Mouse (Mus musculus) retina, postnatal 1 day (tissue): ENCODE measurements around the gene Edn2.

ENCODE experiments used
- DNase-seq: peaks from one replicate; pipeline ENCODE4 v3.0.0-alpha.2; 2012

Edn2 gene

DNA sequence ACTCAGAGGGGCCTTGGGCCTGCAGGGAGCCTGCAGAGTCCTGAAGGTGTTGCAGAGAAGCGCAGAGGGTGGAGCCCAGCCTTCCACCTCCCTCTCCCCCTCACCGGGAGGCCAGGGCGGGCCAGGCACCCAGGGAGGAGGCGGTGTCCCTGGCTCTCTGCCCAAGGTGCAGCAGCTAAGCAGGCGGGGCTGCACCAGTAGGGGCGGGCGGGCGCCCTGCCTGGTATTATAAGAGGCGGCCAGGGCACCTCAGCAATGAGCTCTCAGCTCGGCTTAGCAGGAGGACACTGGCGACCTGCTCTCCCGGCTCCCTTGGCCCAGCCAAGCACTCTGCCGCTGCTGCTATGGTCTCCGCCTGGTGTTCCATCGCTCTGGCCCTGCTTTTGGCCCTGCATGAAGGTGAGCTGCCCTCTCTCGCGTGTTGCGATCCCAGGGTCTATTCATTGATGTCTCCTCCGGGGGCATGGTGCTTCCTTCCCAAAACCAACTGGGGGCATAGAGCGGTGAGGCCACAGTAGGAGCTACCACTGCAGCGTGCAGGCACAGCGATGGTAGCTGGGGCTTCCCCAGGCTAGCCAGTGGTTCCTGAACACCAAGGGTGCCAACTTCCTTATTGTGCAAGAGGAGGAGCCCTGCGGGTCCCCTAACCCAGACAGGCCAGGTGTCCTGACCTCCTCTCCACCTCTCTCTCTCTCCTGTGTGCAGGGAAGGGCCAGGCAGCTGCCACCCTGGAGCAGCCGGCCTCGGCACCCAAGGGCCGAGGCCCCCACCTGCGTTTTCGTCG, at the start of gene Edn2:
Edn2 (plus strand) TSS at position 41 of the 784 bp plus-strand sequence.
- peak; percentile 55 for DNase-seq

DNA sequence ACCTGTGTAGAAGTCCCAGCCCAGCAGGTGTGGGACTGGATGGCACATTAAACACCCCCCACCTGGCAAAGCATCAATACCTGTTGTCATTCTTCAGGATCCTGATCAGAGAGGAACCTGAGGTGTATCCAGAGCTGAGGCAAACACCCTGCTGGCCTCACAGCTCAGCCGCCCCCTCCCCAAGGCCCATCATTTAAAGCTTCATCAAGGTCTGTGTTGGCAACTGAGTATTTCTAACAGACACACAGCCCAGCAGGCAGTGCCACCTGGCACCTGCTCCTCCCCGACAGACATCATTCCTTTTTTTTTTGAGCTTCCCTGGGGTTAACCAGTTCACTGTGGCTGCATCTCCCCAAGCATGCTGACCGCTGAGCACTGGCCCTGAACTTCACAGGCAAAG, 45.5 kb upstream of the Edn2 start:
- no peak for DNase-seq

DNA sequence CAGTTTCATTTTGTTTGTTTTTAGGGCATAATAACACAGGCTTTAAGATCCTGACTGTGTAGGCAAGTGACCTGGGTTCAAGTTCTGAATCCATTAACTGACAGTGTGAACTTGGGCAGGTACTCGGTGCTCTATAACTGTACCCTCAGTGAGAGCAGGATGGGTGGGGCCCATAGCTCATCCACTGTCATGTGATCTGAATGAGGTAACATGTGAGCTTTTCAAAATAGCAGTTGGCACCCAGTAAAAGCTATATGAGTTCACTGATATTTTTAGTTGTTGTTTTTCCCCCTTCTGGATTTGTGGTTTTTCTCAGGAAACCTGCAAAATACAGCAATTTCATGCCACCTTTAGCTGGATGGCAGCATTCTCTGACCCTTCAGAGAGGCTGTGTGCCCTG, 44.7 kb upstream of the Edn2 start:
- DNase-seq = no peak

DNA sequence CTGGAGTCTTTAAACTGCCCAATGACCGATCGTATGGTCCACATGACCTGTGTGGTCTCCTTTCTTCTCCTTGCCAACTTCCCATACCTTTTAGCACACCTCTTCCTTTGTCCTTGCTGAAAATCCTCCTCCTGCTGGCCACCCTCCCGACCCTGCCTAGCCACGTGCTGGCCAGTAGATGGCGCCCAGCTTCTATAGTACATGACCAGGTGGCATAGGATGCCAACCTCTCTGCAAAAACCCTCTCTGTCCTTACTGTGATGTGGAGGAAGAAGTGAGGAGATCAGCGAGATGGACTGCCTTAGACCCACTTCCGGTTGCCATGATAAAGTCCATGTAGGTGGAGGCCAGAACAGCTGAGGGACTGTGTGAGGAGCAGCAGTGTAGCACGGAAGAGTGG, 40.7 kb upstream of the Edn2 start:
- DNase-seq = peak; percentile 74

DNA sequence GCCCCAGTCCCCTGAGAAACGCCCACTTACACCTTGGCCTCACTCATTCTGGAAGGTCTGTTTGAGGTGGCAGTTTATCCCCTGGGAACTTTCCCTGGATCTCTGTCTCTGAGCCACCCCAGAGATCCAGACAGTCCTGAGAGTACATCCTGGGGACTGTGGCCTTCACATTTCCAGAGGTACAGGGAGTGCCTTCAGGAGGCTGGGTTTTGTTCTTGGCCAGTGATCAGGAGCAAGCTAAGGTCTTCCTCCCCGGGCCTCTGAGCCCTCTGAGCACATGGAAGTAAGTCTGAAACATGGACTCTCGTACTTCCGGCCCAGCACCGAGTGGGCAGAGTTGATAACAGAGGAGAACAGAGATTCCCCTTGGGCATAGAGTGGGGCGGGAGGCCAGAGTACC, 36.4 kb upstream of the Edn2 start:
- DNase-seq = no peak

DNA sequence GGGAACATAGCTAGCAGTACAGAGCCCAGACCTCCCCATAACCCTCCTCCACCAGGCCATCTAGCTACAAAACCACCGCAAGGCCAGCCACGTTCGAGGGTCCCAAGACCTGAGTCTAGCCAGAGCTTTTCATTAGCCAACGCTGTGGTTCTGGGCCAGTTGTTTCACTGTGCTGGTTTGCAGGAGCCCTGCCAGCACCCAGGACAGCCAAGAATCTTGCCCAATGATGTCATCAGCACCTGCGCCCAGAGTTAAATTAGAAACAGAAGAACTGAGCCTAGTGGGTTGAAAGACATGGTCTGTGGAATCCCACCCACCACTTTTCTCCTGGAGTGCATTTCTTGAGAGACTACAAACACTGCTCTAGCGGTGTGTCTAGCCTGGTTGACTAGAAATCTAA, 35.0 kb upstream of the Edn2 start:
- no peak for DNase-seq

DNA sequence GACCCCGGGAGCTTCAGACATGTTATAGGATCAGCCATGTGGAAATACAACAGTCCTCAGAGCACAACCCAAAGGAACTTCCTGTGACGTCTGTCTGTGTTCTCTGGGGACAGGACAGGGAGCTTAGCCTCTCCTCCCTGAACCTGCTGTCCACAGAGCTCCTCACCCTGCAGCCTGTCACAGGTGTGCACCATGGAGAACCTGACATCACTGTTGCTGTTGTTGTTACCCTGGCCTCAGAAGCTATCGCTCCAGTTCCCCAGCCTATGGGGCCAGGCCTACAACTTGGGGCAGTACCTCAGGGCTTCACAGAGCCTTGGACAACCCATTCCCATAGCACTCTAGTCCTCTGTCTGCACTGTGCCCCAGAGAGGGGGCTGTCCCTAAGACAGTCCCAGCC, 33.7 kb upstream of the Edn2 start:
- DNase-seq = no peak

DNA sequence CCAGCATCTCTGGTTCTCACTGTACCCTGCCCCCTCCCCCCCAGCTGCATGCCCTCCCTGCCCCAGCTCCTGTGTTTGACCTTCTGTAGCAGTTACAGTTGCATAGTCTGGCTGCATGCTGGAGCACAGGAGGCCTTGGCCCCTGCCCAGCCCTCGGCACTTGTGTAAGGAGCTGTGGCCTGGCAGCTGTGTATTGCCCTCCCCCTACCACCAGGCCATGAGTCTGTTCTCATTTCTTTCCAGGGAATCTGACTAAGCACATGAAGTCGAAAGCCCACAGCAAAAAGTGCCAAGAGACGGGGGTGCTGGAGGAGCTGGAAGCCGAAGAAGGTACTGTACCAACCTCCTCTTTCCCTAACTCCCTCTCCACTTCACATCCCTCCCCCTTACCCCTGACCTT, 33.0 kb upstream of the Edn2 start:
- no peak for DNase-seq

DNA sequence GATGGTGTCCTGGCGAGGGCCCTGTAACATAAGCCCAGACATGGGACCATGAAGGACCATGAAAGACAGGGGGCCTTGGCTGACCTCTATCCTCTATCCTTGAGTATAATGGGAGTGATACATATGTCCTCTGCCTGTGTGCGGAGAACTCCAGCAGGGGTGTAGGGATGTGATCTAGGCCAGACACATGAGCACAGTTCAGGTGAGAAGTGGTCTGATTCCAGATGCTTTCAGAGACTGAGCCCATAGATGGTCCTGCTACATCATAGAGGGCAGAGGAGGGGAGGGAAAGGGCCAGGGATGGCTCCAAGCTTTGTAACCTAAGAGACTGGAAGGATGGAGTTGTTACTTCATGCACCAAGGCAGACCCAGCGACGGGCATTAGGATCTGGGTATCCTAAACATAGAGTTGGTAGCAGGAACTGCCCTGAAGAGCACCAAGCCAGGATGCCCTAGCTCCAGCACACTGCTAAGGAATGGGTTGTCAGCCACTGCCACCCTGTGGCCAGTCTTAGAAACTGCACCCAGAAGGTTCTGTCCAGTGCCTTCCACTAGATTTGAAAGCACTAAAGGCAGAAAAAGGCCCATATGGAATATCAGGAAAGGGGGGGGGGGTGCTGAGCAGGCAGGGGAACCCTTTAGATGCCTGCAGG, 31.6 kb upstream of the Edn2 start:
- peak; percentile 77 for DNase-seq

DNA sequence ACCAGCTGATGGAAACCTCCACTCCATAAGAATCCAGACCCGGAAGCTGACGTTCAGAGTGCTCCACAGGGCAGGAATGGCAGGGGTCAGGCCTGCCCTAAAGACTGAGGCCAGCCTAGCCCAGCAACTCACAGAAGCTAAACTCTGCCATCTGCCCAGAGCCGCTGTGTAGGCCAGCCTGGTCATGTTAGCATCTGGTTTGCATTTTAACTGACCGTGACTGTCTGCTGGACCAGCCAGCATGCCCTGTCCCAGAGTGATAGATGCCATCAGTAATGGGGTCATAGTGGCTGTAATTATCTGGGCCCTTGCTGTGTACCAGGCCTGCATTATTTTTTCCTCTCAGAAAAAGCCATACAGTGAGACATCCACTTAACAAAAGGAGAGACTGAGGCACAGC, 30.1 kb upstream of the Edn2 start:
- no peak for DNase-seq

DNA sequence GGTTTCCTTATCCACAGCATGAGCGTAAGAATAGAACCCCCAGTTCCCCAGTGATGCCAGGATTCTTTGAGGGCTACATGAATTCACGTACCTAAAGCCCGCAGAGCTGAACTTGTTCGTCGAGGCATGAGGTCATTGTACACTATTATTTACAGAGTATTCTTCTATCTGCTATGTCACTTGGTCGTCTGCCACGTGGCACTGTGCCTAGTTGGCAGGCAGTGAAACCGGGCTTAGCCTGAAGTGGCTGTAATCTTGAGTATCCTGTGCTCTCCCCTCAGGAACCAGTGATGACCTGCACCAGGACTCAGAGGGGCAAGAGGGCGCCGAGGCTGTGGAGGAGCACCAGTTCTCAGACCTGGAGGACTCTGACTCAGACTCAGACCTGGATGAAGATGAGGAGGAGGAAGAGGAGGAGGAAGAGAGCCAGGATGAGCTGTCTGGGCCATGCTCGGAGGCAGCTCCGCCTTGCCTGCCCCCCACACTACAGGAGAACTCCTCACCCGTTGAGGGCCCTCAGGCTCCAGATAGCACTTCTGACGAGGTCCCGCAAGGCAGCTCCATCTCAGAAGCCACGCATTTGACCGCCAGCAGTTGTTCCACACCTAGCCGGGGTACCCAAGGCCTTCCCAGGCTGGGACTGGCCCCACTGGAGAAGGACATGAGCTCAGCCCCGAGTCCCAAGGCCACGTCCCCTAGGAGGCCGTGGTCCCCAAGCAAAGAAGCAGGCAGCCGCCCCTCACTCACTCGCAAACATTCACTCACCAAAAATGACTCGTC, 29.4 kb upstream of the Edn2 start:
- peak; percentile 30 for DNase-seq

DNA sequence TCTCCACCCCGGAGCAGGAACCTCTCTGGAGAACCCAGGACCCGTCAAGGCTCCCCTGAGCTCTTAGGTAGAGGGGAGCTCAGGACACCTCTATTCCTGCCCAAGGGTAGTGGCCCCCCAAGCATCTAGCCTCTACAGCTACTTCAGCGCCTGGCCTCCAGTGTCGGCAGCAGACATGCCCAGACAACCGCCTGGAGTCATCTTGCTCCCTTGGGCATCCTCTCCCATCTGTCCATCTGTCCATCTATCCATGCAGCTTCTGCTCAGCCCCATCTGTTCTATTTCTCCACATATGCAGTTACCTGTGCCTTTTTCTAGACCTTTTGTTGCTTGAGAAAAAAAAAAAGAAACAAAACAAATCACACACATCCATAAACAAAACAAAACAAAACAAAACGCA, 26.8 kb upstream of the Edn2 start:
- DNase-seq = no peak

DNA sequence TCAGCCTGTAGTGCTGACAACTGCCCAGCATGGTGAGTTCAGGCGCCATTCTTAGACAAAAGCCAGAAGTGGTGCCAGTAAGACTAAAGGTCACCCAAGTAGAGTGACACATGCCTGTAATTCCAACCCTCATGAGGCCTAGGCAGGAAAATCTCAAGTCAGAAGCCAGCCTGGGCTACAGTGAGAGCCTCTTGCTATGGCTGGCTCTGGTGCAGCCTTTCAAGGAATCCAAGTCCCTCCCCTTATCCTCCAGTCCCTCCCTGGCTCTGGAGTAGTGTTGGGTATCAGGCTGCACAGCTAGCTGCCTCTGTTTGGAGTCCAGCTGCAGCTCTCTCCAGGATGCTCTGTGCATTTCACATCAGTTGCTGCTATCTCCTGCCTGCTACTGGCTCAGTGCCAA, 19.2 kb upstream of the Edn2 start:
- no peak for DNase-seq

DNA sequence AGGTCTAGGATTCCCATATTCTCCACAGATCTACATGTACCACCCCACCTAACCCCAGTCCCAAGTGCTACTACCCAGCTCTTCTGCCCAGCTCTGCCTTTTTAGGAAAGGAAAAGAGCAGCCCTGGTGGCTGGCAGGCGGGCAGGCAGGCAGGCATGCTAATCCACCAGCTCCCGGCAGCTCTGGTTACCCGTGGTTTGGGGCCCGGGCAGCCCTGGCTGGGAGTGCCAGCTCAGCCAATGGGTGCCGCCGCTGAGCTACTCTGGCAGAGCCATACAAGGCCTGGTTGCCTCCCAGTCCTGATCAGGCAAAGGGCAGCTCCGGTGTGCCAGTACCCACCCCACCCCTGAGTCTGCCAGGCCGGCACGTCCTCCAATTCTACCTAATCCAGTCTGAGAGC, 18.1 kb upstream of the Edn2 start:
- no peak for DNase-seq

DNA sequence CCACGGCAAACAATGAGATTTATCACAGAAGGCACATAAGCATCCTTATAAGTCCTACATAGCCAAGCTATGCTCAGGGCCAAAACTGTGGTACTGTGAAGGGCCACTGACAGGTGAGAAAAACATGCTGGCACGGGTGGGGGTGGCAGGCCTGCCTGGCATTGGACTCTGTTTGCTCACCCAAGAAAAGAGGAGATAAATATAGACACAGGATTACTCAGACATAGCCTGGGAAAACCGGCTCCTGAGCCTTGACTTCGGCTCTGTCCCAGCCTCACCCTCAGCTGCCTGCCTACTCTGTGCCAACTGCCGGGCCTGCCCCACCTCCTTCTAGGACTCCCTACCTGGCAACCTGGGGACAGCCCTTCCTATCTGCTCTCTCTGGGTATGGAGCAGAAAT, 16.7 kb upstream of the Edn2 start:
- no peak for DNase-seq

DNA sequence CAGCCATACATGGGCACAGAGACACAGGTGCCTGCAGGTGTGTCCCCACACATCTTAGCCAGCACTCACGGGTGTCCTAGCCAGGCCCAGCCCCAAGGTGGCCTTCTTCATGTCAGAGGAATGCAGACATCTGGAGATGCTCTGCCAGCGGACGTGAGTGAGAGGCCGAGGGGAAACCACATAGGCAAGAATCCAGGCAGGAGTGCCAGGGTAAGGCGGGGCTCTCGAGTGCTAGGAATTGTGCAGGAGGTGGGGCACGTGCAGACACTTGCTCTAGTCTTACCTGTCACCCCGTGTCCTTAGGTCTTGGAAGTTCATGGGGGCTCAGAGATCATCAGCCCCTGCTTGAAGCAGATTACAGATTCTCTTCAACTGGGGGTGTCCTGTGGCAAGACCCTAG, 15.1 kb upstream of the Edn2 start:
- DNase-seq = no peak

DNA sequence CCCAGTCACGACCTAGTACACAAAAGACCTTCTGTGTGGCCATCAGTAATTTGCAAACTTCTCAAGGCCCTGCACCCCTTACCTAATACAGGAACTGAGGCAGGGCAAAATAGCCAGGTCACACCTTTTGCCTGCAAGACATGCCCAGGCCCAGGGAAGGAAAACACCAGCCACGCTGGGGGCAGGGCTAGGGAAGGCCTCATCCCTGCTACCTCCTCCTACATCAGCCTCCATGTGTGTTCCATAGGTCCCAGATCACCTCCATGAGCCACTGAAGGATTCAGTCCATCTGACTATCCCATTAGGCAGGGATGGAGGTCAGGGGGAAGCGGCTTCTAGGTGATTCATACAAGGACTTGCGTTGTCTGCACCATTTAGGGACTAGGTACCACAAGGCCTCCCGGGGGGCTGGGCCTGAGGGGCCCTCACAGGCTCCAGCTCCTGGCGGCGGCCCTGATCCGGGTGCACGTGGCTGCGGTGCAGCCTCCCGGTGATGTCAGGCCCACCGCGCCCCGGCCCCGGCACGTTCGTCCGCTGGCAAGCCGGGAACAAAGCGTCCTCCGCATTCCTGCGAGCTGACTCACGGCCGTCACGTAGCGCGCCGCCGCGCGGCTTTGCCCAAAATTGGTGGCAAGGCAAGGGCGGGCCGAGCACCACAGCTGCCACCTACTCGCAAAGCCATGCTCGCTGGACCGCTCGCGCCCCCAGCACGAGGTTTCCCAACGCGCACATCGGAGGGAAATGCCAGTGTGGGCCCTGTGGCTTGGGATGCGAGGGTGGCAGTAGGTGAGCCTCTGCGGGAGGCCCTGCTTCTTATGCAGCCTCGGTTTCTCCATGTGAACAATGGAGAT, 12.5 kb upstream of the Edn2 start:
- DNase-seq = peak; percentile 91

DNA sequence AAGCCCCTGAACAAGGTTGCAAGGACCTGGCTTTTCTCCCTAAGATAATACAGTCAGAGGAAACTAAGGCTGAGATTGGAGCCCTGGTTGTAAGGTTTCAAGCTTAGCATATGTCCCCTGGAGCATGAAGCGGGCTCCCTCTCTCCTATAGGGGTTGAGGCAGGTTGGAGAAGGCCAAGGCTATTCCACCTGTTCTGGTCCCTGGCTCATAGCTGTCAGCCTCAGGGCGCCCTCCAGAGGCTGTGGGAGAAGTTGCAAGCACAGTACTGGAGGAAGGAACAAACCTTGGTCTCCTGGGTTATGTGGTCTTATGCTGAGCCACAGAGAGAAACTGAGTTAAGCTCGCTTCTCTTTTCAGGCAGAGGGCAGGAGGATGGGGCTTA, 11.9 kb upstream of the Edn2 start:
- DNase-seq = peak; percentile 60

DNA sequence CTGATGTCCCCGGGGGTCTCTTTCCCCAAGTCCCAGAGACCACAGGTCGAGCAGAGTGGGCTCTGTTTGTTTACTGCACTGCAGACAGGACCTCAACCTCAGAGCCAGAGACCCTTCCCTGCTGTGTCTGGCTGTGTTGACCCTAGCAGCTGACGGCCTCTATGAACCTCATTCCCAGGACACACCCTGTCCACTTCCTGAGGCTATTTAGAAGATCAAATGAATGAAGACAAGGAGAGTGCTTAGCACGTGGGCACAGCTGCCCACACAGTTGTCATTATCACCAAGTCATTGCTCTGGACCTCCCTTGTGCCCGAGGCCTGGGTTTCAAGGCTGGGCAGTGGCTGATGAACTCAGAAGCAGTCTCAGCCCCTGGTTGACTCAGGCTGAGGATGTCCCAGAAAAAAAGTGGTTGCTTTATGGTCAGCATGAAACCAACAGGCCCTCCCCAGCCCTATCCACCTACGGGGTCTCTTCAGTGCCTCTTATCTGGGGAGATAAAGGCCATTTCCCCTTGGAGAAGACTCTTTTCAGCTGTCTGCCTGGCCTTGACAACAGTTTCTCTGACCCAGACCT, 10.6 kb upstream of the Edn2 start:
- DNase-seq = no peak

DNA sequence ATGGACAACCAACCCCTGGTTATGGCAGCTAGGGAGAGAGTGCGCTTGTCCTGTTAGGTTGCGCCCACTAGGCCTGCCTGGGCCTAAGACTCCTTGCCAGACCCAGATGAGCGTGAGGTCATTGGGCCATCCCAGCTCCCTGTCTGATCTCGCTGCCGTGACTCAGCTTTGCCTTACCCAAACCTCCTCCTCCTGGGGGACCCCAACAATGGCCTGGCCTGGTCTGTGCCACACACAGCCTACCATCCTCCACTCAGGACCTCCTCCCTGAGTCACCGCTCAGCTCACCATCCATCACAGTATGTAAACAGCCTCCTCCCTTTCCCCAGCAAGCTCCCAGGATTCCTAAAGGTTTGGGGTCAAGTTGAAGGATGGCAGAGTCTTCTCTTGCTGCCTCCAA, 9.1 kb upstream of the Edn2 start:
- DNase-seq = no peak

DNA sequence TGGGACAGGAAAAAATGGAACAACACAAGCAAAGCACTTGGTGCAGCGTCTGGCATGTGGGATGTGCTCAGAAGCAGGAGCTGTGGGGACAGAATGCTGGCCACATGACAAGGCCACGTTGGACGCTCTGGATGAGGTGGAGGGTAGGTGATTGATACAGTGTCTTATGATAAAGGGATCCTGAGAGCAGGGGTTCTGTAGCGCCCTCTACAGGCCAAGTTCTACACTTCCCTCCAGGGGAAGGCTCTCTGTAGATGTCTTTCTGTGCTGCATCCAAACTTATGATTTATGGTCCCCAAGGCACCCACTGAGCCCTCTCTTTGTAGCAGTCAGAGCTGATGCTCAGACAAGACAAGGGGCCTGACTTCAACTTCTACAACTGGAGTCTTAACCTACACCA, 8.4 kb upstream of the Edn2 start:
- DNase-seq = no peak

DNA sequence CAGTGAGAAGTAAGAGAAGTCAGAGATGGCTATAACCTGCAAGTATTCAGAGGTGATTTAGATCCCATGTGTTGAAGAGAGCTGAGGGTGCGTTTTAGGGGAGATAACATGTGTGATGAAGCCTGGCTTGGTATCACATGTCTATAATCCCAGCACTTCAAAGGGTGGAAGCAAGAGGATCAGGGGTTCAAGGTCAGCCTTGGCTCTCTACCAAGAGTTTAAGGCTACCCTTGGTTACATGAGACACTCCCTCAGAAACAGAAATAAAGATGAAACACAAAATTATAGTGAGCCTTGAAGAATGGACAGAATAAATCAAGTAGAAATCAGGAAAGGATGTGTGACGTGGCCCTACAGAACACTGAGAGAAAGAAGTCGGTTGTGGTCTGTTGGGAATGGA, 7.3 kb upstream of the Edn2 start:
- no peak for DNase-seq
